Mouse (Mus musculus) hindbrain, embryonic 14.5 days (tissue): ENCODE measurements at regions not wholly inside any gene's neighbourhood (a gene's known extent, or its start where the extent isn't known, plus 50 kb on each side); places are given as distances from the start of the nearest gene placed in this dataset.

Experiments used
- ATAC-seq: fragments of 200-750 bp; cut with Nextera tagmentation; 2 replicates; pipeline ENCODE4 v1.8.0; 2017; ENCODE audit warnings: moderate number of reproducible peaks, mild to moderate bottlenecking, moderate TSS enrichment, moderate library complexity; ENCODE audit not compliant: low FRiP score
- DNase-seq: peaks from one replicate; pipeline ENCODE4 v3.0.0-alpha.2; 2015; ENCODE audit warnings: low spot score
- H3K27ac ChIP-seq: fragments of 300-500 bp; sonication (generic); 2 replicates; pipeline ENCODE4 v1.5.1; 2014; ENCODE audit warnings: mild to moderate bottlenecking, moderate library complexity
- H3K27me3 ChIP-seq: fragments of 300-500 bp; sonication (generic); 2 replicates; pipeline ENCODE4 v1.6.1; 2014; ENCODE audit warnings: mild to moderate bottlenecking, low read length, mixed read lengths; ENCODE audit not compliant: control insufficient read depth, insufficient read depth
- H3K36me3 ChIP-seq: fragments of 300-500 bp; sonication (generic); replicated peaks from 2 replicates; pipeline ENCODE4 v1.6.1; 2014; ENCODE audit not compliant: control insufficient read depth, insufficient read depth
- H3K4me1 ChIP-seq: fragments of 300-500 bp; sonication (generic); replicated peaks from 2 replicates; pipeline ENCODE4 v1.6.1; 2014; ENCODE audit warnings: antibody characterized with exemption, low read length, mixed read lengths; ENCODE audit not compliant: control insufficient read depth, insufficient read depth
- H3K4me2 ChIP-seq: fragments of 300-500 bp; sonication (generic); replicated peaks from 2 replicates; pipeline ENCODE4 v1.6.1; 2014; ENCODE audit warnings: mild to moderate bottlenecking, moderate library complexity
- H3K4me3 ChIP-seq: fragments of 300-500 bp; sonication (generic); replicated peaks from 2 replicates; pipeline ENCODE4 v1.5.1; 2014; ENCODE audit warnings: mild to moderate bottlenecking, low read length
- H3K9ac ChIP-seq: fragments of 300-500 bp; sonication (generic); 2 replicates; pipeline ENCODE4 v1.6.1; 2014
- H3K9me3 ChIP-seq: fragments of 300-500 bp; sonication (generic); 2 replicates; pipeline ENCODE4 v1.6.1; 2016; ENCODE audit warnings: low read length; ENCODE audit not compliant: control insufficient read depth
- WGBS: fragments of 180-500 bp; shearing (Covaris S2); extraction: QIAGEN DNeasy Blood & Tissue Kit; methylation state at CpG from one replicate; pipeline ENCODE4 v1.1.7; 2014; 5-methylcytosine and 5-hydroxymethylcytosine counted together

DNA sequence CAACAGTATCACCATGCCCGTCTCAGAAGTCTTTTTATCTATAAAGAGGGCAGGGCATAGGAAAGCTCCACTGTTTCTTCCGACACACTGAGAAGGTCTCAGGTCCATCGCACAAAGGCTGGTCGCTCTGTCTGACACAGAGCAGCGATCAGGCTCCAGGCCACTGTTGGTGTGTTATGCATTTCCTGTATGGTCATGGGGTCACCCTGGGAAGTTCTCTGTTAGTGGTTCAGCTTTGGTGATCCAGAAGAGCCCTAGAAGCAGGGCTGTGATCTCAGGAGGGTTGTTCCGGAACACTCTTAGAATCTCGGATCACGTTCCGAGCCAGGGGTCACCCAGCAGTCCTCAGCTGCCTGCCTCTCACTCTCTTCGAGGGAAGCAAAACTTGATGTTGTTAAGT lies 150.7 kb downstream of the Qrsl1 start:
- Histone ChIP-seq H3K9me3 (no peaks in the 10 kb centered on the region), H3K27me3 (no peaks in the 10 kb centered on the region), H3K4me3 (no peak overlapping the region), H3K27ac (no peak overlapping the region), H3K4me2 (no peak overlapping the region), H3K4me1 (no peaks in the 10 kb centered on the region), H3K36me3 (no peaks in the 10 kb centered on the region), H3K9ac (no peak overlapping the region)
- ATAC-seq, result no peak
- 87% methylated on average over 10 of the region's 10 CpGs for WGBS
- DNase-seq, result no peak

DNA sequence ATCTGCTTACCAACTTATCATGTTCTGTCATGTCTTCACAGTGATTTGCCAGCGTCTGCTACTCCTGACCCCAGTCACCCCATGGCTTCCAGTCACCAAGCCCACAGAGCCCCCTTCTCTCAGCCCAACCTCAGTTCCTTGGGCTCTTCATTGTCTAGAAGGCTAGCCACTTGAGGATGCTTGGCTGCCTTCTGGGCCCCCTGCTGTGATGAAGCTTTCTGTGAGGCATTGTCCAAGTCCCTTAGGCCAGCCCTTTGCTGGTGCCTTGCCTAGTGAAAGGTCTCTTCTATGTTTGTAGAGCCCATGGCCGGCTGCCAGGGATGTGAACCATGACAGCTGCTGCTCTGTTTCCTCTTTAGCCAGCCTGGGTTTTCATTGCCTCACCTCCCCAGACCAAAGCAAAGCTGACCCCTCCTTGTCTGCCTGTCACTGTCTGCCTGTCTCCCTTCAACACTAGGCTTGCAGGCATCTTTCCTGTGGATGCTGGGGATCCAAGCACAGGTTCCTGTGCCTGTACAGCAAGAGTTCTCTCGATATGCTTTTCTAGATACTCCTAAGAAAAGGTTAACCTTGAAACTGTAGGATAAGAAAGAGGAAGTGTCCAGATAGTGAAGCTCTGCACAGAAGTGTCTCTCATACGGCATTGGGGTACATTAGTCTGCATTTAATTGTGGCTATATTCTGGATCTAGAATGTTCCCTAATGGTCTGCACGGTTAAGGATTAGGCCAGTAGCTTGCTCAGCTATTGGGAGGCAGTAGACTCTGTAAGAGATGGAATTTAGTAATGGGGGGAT lies 149.5 kb downstream of the Qrsl1 start:
- H3K9me3 ChIP-seq, result no peaks in the 10 kb centered on the region
- peak; percentile 82; the same call in 1 of the 2 replicates for ATAC-seq
- peak; percentile 46 for DNase-seq
- no peak overlapping the region for H3K4me2 ChIP-seq
- H3K36me3 ChIP-seq, result no peaks in the 10 kb centered on the region
- no peak overlapping the region for H3K4me3 ChIP-seq
- H3K4me1 ChIP-seq, result no peaks in the 10 kb centered on the region
- H3K27me3 ChIP-seq, result no peaks in the 10 kb centered on the region
- no peak overlapping the region for H3K27ac ChIP-seq
- 58% methylated on average over 5 of the region's 5 CpGs for WGBS
- H3K9ac ChIP-seq, result no peak overlapping the region

DNA sequence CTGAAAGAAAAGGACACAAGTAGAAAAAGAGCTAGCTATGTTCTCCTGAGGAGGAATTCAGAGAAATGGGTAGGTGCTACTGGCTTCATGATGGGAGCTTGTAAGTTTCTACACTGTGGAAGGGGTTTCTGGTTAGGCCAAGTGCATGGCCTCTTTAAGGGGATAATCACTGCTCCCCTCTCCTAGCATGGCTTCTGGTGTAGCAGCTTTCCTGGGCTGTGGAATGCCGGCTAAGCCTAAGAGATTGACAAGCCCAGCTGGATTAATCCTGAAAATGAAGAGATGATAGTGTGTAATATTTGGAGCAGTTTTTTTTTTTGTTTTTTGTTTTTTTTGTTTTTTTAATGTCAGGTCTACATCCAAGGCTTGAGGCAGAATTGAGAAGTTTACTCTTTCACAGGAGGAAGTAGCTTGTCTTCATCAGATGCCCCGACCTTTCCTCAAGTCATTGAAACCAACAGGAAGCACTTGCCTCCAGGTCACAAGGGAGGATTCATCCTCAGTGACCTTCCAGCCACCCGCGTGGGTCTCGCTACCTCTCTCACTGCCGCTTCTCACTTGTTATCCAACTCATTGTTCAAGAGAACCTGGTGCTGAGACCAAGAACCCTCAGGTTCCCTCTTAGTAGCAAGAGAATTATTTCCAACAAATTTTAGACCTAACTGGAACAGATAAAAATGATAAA lies 144.5 kb downstream of the Qrsl1 start:
- Histone ChIP-seq H3K27me3 (no peaks in the 10 kb centered on the region), H3K9me3 (no peaks in the 10 kb centered on the region), H3K4me3 (no peak overlapping the region), H3K4me2 (no peak overlapping the region), H3K27ac (no peak overlapping the region), H3K36me3 (no peaks in the 10 kb centered on the region), H3K4me1 (no peaks in the 10 kb centered on the region), H3K9ac (no peak overlapping the region)
- 67% methylated on average over 6 of the region's 6 CpGs for WGBS
- DNase-seq (no peak), ATAC-seq (no peak)

DNA sequence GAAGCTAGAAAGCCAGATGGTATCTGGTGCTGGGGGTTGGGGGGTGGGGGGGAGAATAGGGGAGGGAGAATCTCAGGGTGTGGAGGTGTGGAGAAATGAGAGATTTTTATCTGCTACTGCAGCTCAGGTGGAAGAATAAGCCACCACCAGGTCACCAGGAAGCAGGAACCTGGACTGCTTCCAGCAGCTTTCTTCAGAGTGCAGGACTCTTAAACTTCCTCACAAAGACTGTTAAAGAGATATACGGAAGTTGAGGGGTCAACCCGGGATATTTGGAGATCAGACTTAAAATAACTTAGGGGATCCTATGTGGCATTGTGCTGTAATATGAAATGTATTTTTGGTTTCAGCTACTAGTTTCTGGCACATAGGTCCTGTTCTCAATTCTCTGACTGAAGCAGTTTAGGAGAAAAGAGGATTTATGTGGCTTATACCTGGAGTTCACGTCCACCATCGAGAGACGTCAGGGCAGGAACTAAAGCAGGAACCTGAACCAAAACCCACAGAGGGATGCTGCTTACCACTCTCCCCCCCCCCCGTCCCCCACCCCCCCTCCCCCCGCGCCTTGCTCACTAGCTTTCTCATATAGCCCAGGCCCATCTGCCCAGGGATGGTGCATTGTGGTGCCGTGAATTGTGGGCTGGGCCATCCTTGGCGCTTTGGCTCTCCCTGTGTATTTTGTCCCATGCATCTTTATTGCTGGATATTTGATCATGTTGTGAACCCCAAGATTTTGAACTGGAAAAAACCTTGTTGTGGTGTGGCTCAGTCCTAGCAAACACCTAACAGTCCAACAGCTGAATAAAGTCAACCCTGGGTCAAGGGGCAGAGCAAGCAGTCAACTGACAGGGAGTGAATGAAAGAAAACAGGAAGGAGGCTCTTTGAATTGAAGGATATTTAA lies 143.2 kb downstream of the Qrsl1 start:
- Histone ChIP-seq H3K27ac (no peak overlapping the region), H3K36me3 (no peaks in the 10 kb centered on the region), H3K4me2 (no peak overlapping the region), H3K4me1 (no peaks in the 10 kb centered on the region), H3K9ac (no peak overlapping the region), H3K4me3 (no peak overlapping the region), H3K27me3 (no peaks in the 10 kb centered on the region), H3K9me3 (no peaks in the 10 kb centered on the region)
- 86% methylated on average over 7 of the region's 10 CpGs for WGBS
- ATAC-seq, result no peak
- DNase-seq, result no peak

DNA sequence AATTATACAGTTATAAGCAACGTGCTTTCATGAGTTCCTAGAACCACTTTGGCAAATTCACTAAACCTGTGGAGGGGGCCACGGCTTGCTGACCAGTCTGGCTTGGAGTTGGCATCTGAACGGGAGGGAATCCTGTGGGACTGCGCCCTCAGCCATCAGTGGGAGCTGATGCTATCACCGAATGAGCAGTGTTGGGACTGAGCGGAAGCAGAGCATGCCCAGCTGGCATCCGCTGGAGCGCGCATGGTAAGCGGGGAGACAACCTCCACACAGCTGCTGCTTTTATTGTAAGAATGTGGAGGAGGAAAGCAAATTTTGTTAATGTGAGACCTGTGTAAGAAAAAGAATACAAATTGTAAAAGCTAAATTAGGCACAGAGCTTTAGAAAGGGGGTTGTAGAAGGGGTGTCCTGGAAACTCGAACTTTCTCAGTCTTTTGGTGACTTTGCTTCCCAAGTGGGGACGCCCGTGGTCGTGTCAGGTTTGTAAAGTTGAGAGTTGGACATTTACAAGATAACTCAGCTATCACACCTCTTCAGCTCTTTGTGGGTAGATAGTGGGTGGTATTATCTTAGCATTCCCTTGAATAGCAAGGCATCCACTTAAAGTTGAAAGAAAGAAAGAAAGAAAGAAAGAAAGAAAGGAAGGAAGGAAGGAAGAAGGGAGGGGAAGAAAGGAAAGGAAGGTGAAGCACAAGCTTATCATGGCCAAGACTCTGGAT lies 142.2 kb downstream of the Qrsl1 start:
- Histone ChIP-seq H3K9me3 (0 out of 2 replicates have a peak, but pooled peaks cover 6% of the 10 kb centered on the region), H3K4me3 (no peak overlapping the region), H3K4me1 (no peaks in the 10 kb centered on the region), H3K4me2 (no peak overlapping the region), H3K27me3 (no peaks in the 10 kb centered on the region), H3K9ac (no peak overlapping the region), H3K36me3 (no peaks in the 10 kb centered on the region), H3K27ac (no peak overlapping the region)
- DNase-seq (no peak), ATAC-seq (no peak; the same call in 1 of the 2 replicates)
- WGBS, result 78% methylated on average over 14 of the region's 14 CpGs

DNA sequence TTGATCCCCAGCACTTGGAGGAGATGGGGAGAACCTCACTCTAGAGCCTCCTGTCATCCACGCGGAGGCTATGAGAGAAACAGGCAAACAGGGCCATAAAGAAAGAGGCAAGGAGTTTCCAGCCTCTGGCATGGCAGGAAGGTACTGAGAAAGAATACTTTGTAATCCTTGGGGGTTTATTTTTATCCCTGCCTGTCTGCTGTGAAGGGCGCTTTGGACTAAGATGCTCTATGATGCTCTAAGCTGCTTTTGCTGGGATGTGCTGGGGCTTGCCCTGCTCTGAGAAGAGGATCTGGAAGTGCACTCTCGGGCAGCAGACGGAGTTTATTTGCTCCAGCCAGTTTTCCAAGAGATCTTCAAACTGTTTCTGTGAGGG lies 141.7 kb downstream of the Qrsl1 start:
- H3K4me3 ChIP-seq, result no peak overlapping the region
- H3K27me3 ChIP-seq, result no peaks in the 10 kb centered on the region
- no peak for ATAC-seq
- no peak overlapping the region for H3K9ac ChIP-seq
- WGBS, result 92% methylated on average over 5 of the region's 5 CpGs
- no peaks in the 10 kb centered on the region for H3K4me1 ChIP-seq
- no peak overlapping the region for H3K27ac ChIP-seq
- DNase-seq, result no peak
- H3K9me3 ChIP-seq, result 0 out of 2 replicates have a peak, but pooled peaks cover 6% of the 10 kb centered on the region
- no peaks in the 10 kb centered on the region for H3K36me3 ChIP-seq
- no peak overlapping the region for H3K4me2 ChIP-seq

DNA sequence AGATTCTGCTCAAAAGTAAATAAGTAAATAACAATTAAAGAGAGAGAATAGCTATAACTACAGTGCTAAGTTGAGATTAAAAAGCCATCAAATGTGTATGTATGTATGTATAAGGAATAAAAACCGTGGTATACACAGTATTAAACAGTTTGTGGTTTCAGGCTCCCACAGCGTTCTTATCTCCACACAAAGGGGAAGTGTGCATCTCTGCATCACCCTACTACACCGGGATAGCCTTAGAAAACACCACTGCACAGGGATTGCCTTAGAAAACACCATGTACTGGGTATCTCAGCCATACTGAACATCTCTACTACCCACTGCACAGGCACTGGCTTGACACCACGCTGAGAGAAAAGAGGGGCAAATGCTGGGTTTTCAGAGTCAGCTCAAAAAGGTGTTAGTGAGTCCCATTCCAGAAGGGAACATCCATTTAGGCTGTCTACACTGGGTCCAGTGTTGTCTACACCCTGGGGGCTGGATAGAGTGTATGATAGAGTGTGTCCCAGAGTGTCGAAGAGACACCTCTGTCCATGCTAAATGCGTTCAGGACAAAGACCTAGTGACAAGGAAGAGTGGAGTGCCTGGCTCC lies 139.5 kb downstream of the Qrsl1 start:
- ATAC-seq (no peak), DNase-seq (no peak)
- Histone ChIP-seq H3K27me3 (no peaks in the 10 kb centered on the region), H3K9me3 (0 out of 2 replicates have a peak, but pooled peaks cover 6% of the 10 kb centered on the region), H3K36me3 (no peaks in the 10 kb centered on the region), H3K4me1 (no peaks in the 10 kb centered on the region), H3K9ac (no peak overlapping the region), H3K4me2 (no peak overlapping the region), H3K27ac (no peak overlapping the region), H3K4me3 (no peak overlapping the region)
- 87% methylated on average over 6 of the region's 6 CpGs for WGBS

DNA sequence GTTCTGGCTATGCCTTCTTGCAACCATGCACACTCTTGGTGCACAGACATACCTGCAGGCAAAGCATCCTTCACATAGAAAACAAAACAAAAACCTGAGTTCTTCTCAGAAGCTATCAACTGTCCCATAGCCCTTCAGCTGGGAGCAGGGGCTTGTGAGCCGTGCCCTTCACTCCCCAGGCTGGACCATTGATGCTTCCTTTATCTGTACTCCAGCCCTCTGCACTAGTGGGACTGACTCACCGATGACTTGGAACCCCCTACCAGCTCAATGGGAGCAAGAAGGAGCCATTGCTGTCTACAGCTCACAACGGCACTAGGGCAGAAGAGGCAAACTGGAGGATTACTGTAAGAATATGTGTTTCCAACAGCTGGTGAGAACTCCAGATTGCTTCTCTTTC lies 137.0 kb downstream of the Qrsl1 start:
- no peak for ATAC-seq
- H3K4me3 ChIP-seq, result no peak overlapping the region
- no peaks in the 10 kb centered on the region for H3K36me3 ChIP-seq
- no peaks in the 10 kb centered on the region for H3K27me3 ChIP-seq
- DNase-seq, result no peak
- 0 out of 2 replicates have a peak, but pooled peaks cover 6% of the 10 kb centered on the region for H3K9me3 ChIP-seq
- H3K4me1 ChIP-seq, result no peaks in the 10 kb centered on the region
- no peak overlapping the region for H3K4me2 ChIP-seq
- H3K9ac ChIP-seq, result no peak overlapping the region
- WGBS, result 92% methylated on average over 3 of the region's 3 CpGs
- no peak overlapping the region for H3K27ac ChIP-seq
